Mouse (Mus musculus): Measurements from ENCODE around the gene Fads6. TPM values are rescaled to one million over a fixed set of nuclear protein-coding genes. Genes with fewer than 3 reads are reported as not detected.

Gene Fads6
- polyA plus RNA-seq, 1 experiment from 2014 or later, result 0.32 TPM

- no peak for ATAC-seq (ENCODE audit: low FRiP score, low TSS enrichment)
- Histone ChIP-seq H3K4me3 (ENCODE audit: low read length) (no peak overlapping the region), H3K9me3 (ENCODE audit: control insufficient read depth, low read length) (no peaks in the 10 kb centered on the region), H3K27ac (ENCODE audit: low read depth, low read length) (no peak overlapping the region), H3K4me1 (ENCODE audit: control insufficient read depth, insufficient read depth, low read length) (no peaks in the 10 kb centered on the region), H3K27me3 (ENCODE audit: control insufficient read depth, insufficient read depth, low read length) (no peaks in the 10 kb centered on the region), H3K4me2 (replicated peaks; ENCODE audit: low read depth, low read length) (no peak overlapping the region), H3K36me3 (ENCODE audit: control insufficient read depth, insufficient read depth, low read length) (no peaks in the 10 kb centered on the region), H3K9ac (ENCODE audit: low read depth, low read length) (no peak overlapping the region)
- 82% methylated on average over 12 of the region's 12 CpGs for WGBS
Measured at GRCm38 (mm10) chr11:115283891-115284620, 13.4 kb downstream of the Fads6 start.

GRCm38 (mm10) chr11:115283486-115283765, 14.0 kb downstream of the Fads6 start:
- H3K27ac ChIP-seq (ENCODE audit: low read depth, low read length), result no peak overlapping the region
- no peaks in the 10 kb centered on the region for H3K27me3 ChIP-seq (ENCODE audit: control insufficient read depth, insufficient read depth, low read length)
- H3K9ac ChIP-seq (ENCODE audit: low read depth, low read length), result no peak overlapping the region
- no peak for ATAC-seq (ENCODE audit: low FRiP score, low TSS enrichment)
- H3K36me3 ChIP-seq (ENCODE audit: control insufficient read depth, insufficient read depth, low read length), result no peaks in the 10 kb centered on the region
- no peaks in the 10 kb centered on the region for H3K4me1 ChIP-seq (ENCODE audit: control insufficient read depth, insufficient read depth, low read length)
- WGBS, result 77% methylated on average over 9 of the region's 9 CpGs
- H3K9me3 ChIP-seq (ENCODE audit: control insufficient read depth, low read length), result no peaks in the 10 kb centered on the region
- no peak overlapping the region for H3K4me3 ChIP-seq (ENCODE audit: low read length)
- no peak overlapping the region for H3K4me2 ChIP-seq (replicated peaks; ENCODE audit: low read depth, low read length)

GRCm38 (mm10) chr11:115282723-115283485, 14.6 kb downstream of the Fads6 start:
- H3K9ac ChIP-seq (ENCODE audit: low read depth, low read length), result no peak overlapping the region
- no peak overlapping the region for H3K4me2 ChIP-seq (replicated peaks; ENCODE audit: low read depth, low read length)
- no peak overlapping the region for H3K27ac ChIP-seq (ENCODE audit: low read depth, low read length)
- H3K27me3 ChIP-seq (ENCODE audit: control insufficient read depth, insufficient read depth, low read length), result no peaks in the 10 kb centered on the region
- WGBS, result 84% methylated on average over 8 of the region's 8 CpGs
- no peaks in the 10 kb centered on the region for H3K36me3 ChIP-seq (ENCODE audit: control insufficient read depth, insufficient read depth, low read length)
- ATAC-seq (ENCODE audit: low FRiP score, low TSS enrichment), result no peak
- no peaks in the 10 kb centered on the region for H3K9me3 ChIP-seq (ENCODE audit: control insufficient read depth, low read length)
- H3K4me3 ChIP-seq (ENCODE audit: low read length), result no peak overlapping the region
- H3K4me1 ChIP-seq (ENCODE audit: control insufficient read depth, insufficient read depth, low read length), result no peaks in the 10 kb centered on the region

- H3K9me3 ChIP-seq (ENCODE audit: control insufficient read depth, low read length), result no peaks in the 10 kb centered on the region
- H3K4me1 ChIP-seq (ENCODE audit: control insufficient read depth, insufficient read depth, low read length), result no peaks in the 10 kb centered on the region
- H3K27ac ChIP-seq (ENCODE audit: low read depth, low read length), result no peak overlapping the region
- H3K27me3 ChIP-seq (ENCODE audit: control insufficient read depth, insufficient read depth, low read length), result no peaks in the 10 kb centered on the region
- 65% methylated on average over 8 of the region's 8 CpGs for WGBS
- no peak overlapping the region for H3K9ac ChIP-seq (ENCODE audit: low read depth, low read length)
- no peak overlapping the region for H3K4me3 ChIP-seq (ENCODE audit: low read length)
- no peak for ATAC-seq (ENCODE audit: low FRiP score, low TSS enrichment)
- no peaks in the 10 kb centered on the region for H3K36me3 ChIP-seq (ENCODE audit: control insufficient read depth, insufficient read depth, low read length)
- no peak overlapping the region for H3K4me2 ChIP-seq (replicated peaks; ENCODE audit: low read depth, low read length)
Measured at GRCm38 (mm10) chr11:115282295-115282694, 15.2 kb downstream of the Fads6 start.

GRCm38 (mm10) chr11:115279726-115280125, 17.7 kb downstream of the Fads6 start:
- WGBS, result 66% methylated on average over 1 of the region's 1 CpGs
- ATAC-seq (ENCODE audit: low FRiP score, low TSS enrichment), result no peak
- Histone ChIP-seq H3K36me3 (ENCODE audit: control insufficient read depth, insufficient read depth, low read length) (no peaks in the 10 kb centered on the region), H3K27me3 (ENCODE audit: control insufficient read depth, insufficient read depth, low read length) (no peaks in the 10 kb centered on the region), H3K4me3 (ENCODE audit: low read length) (no peak overlapping the region), H3K4me2 (replicated peaks; ENCODE audit: low read depth, low read length) (no peak overlapping the region), H3K4me1 (ENCODE audit: control insufficient read depth, insufficient read depth, low read length) (0 out of 2 replicates have a peak, but pooled peaks cover 6% of the 10 kb centered on the region), H3K27ac (ENCODE audit: low read depth, low read length) (no peak overlapping the region), H3K9me3 (ENCODE audit: control insufficient read depth, low read length) (no peaks in the 10 kb centered on the region), H3K9ac (ENCODE audit: low read depth, low read length) (no peak overlapping the region)

- no peaks in the 10 kb centered on the region for H3K36me3 ChIP-seq (ENCODE audit: control insufficient read depth, insufficient read depth, low read length)
- H3K9me3 ChIP-seq (ENCODE audit: control insufficient read depth, low read length), result no peaks in the 10 kb centered on the region
- H3K4me3 ChIP-seq (ENCODE audit: low read length), result no peak overlapping the region
- 0 out of 2 replicates have a peak, but pooled peaks cover 6% of the 10 kb centered on the region for H3K4me1 ChIP-seq (ENCODE audit: control insufficient read depth, insufficient read depth, low read length)
- WGBS, result 72% methylated on average over 6 of the region's 6 CpGs
- ATAC-seq (ENCODE audit: low FRiP score, low TSS enrichment), result no peak
- no peak overlapping the region for H3K4me2 ChIP-seq (replicated peaks; ENCODE audit: low read depth, low read length)
- no peak overlapping the region for H3K27ac ChIP-seq (ENCODE audit: low read depth, low read length)
- H3K27me3 ChIP-seq (ENCODE audit: control insufficient read depth, insufficient read depth, low read length), result no peaks in the 10 kb centered on the region
- H3K9ac ChIP-seq (ENCODE audit: low read depth, low read length), result no peak overlapping the region
Measured at GRCm38 (mm10) chr11:115278176-115278575, 19.3 kb downstream of the Fads6 start.

GRCm38 (mm10) chr11:115277604-115277975, 19.9 kb downstream of the Fads6 start:
- WGBS, result 17% methylated on average over 7 of the region's 7 CpGs
- 0 out of 2 replicates have a peak, but pooled peaks cover 6% of the 10 kb centered on the region for H3K4me1 ChIP-seq (ENCODE audit: control insufficient read depth, insufficient read depth, low read length)
- H3K9me3 ChIP-seq (ENCODE audit: control insufficient read depth, low read length), result no peaks in the 10 kb centered on the region
- H3K9ac ChIP-seq (ENCODE audit: low read depth, low read length), result peak overlapping the region; percentile 53
- no peaks in the 10 kb centered on the region for H3K27me3 ChIP-seq (ENCODE audit: control insufficient read depth, insufficient read depth, low read length)
- ATAC-seq (ENCODE audit: low FRiP score, low TSS enrichment), result no peak
- H3K4me3 ChIP-seq (ENCODE audit: low read length), result peak overlapping the region; percentile 53
- H3K36me3 ChIP-seq (ENCODE audit: control insufficient read depth, insufficient read depth, low read length), result no peaks in the 10 kb centered on the region
- H3K27ac ChIP-seq (ENCODE audit: low read depth, low read length), result peak overlapping the region; percentile 53; the same call in 1 of the 2 replicates
- H3K4me2 ChIP-seq (replicated peaks; ENCODE audit: low read depth, low read length), result peak overlapping the region; percentile 53

- Histone ChIP-seq H3K4me1 (ENCODE audit: control insufficient read depth, insufficient read depth, low read length) (0 out of 2 replicates have a peak, but pooled peaks cover 6% of the 10 kb centered on the region), H3K9ac (ENCODE audit: low read depth, low read length) (peak within 1 kb of the TSS; percentile 72), H3K9me3 (ENCODE audit: control insufficient read depth, low read length) (no peaks in the 10 kb centered on the region), H3K4me2 (replicated peaks; ENCODE audit: low read depth, low read length) (peak within 1 kb of the TSS; percentile 84), H3K27me3 (ENCODE audit: control insufficient read depth, insufficient read depth, low read length) (no peaks in the 10 kb centered on the region), H3K4me3 (ENCODE audit: low read length) (peak within 1 kb of the TSS; percentile 63), H3K36me3 (ENCODE audit: control insufficient read depth, insufficient read depth, low read length) (no peaks in the 10 kb centered on the region; the same call in 1 of the 2 replicates), H3K27ac (ENCODE audit: low read depth, low read length) (peak within 1 kb of the TSS; percentile 83)
- under 1% methylated on average over 42 of the region's 42 CpGs for WGBS
- peak; percentile 96 for ATAC-seq (ENCODE audit: low FRiP score, low TSS enrichment)
Measured at GRCm38 (mm10) chr11:115276780-115277603, 20.5 kb downstream of the Fads6 start, which contains the start of gene Fdxr. TSS of gene Fdxr (minus strand) at chr11:115277050.
